8 mouse cellular contexts compared by ENCODE assay signal in the genomic region with DNA sequence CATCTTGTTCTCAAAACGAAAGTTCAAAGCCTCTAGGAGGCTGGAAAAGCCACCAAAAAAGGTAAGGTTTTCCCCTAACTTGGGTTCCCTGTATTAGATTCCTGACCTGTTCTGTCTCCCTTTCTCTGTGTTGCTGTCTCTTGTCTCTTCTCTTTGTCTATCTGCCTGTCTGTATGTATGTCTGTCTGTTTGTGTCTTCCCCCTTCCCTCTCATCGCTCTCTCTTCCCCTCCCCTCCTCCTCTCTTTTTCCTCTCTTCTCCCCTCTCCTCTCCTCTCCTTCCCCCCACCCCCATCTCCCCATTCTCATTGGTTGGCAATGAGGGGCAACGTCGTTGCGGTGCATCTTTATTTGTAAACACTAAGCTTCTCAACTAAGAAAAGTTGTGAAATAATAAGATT. TPM values are rescaled to one million over a fixed set of nuclear protein-coding genes. Genes with fewer than 3 reads are reported as not detected.
DNase-seq lines count a peak whose midpoint lies in the region; ATAC-seq lines count a peak whose summit lies in the region.

A gene (minus strand): TSS at position 101 of the 400 bp plus-strand sequence.

- H3K27me3 ChIP-seq in heart, embryonic 10.5 days (ENCODE audit: insufficient read depth, poor library complexity, severe bottlenecking), result no peaks in the 10 kb centered on the region

- H3K27ac ChIP-seq in heart, embryonic 10.5 days, result peak within 1 kb of the TSS; percentile 90

- peaks cover 37% of the 10 kb centered on the region for H3K4me1 ChIP-seq in heart, embryonic 10.5 days

- H3K4me3 ChIP-seq in heart, embryonic 10.5 days, result peak within 1 kb of the TSS; percentile 78

- intact Hi-C loops in left cerebral cortex, postnatal 10 days (cut with DNase I), result no loop called here

- no peaks in the 10 kb centered on the region for H3K36me3 ChIP-seq in heart, embryonic 10.5 days

- DNase-seq in layer of hippocampus, adult 18-20 months (ENCODE audit: low spot score in 2 of 2), result no peak
- DNase-seq in layer of hippocampus, adult 9-10 months (ENCODE audit: low spot score), result no peak
- no peak for DNase-seq in adrenal gland, postnatal 36 days
- DNase-seq in heart, embryonic 10.5 days (ENCODE audit: low spot score), result no peak
- DNase-seq in left cerebral cortex, postnatal 10 days (ENCODE audit: extremely low spot score in 1 of 2, low spot score in 2 of 2), result no peak
- no peak for DNase-seq in spleen, postnatal 14 days (ENCODE audit: low spot score in 2 of 2)
- DNase-seq in right cerebral cortex, postnatal 36 days (ENCODE audit: low spot score in 2 of 2), result no peak

- no peaks in the 10 kb centered on the region for H3K9me3 ChIP-seq in heart, embryonic 10.5 days

- 30% methylated on average over 5 of the region's 5 CpGs for WGBS in heart, embryonic 10.5 days

- no peak for ATAC-seq in monocyte, adult 5-6 weeks (replicated peaks; ENCODE audit: insufficient number of reproducible peaks, low FRiP score, low TSS enrichment, poor library complexity, severe bottlenecking)

RNA-seq across cellular contexts. Expression of the gene that starts here (rescaled TPM):
- 10 to 100 TPM; 28.0 to 29.5 TPM for total RNA-seq in layer of hippocampus, adult 18-20 months (2021)
- total RNA-seq in adrenal gland, postnatal 36 days (2021), result 10 to 100 TPM; 22.4 to 25.2 TPM
- 11.4 and 16.1 TPM in 2 replicates for polyA plus RNA-seq in heart, embryonic 10.5 days (2016; fragmentation: Nextera tagmentation; extraction: Ambion mirVana)
- 10 to 100 TPM; 19.9 to 23.2 TPM for total RNA-seq in left cerebral cortex, postnatal 10 days (2021)
- total RNA-seq in monocyte, adult 5-6 weeks (2017), result 25.0 to 53.9 TPM (median 41.3 TPM) in 3 replicates
